Mouse (Mus musculus): ENCODE measurements at regions not wholly inside any gene's neighbourhood (a gene's known extent, or its start where the extent isn't known, plus 50 kb on each side); places are given as distances from the start of the nearest gene placed in this dataset.
A peak's percentile ranks its signal among the peaks of the same experiment; 100 is the strongest.

GRCm38 (mm10) chr11:32136066-32136465 lies 64.0 kb downstream of the Il9r start:
- H3K36me3 ChIP-seq (ENCODE audit: control insufficient read depth, insufficient read depth, low read length, poor library complexity, severe bottlenecking): no peaks in the 10 kb centered on the region
- no peaks in the 10 kb centered on the region; the same call in 1 of the 2 replicates for H3K27me3 ChIP-seq (ENCODE audit: control insufficient read depth, insufficient read depth, low read length, poor library complexity, severe bottlenecking)
- DNase-seq (ENCODE audit: low read depth, low spot score): no peak

- H3K36me3 ChIP-seq (ENCODE audit: control insufficient read depth, insufficient read depth, low read length, poor library complexity, severe bottlenecking): no peaks in the 10 kb centered on the region
- DNase-seq (ENCODE audit: low read depth, low spot score): no peak
- H3K27me3 ChIP-seq (ENCODE audit: control insufficient read depth, insufficient read depth, low read length, poor library complexity, severe bottlenecking): no peaks in the 10 kb centered on the region; the same call in 1 of the 2 replicates
Observed at GRCm38 (mm10) chr11:32133996-32134395, 66.1 kb downstream of the Il9r start.

- DNase-seq (ENCODE audit: low read depth, low spot score): peak; percentile 66
- no peaks in the 10 kb centered on the region for H3K36me3 ChIP-seq (ENCODE audit: control insufficient read depth, insufficient read depth, low read length, poor library complexity, severe bottlenecking)
- no peaks in the 10 kb centered on the region; the same call in 1 of the 2 replicates for H3K27me3 ChIP-seq (ENCODE audit: control insufficient read depth, insufficient read depth, low read length, poor library complexity, severe bottlenecking)
Observed at GRCm38 (mm10) chr11:32132008-32132615, 68.0 kb downstream of the Il9r start.

GRCm38 (mm10) chr11:32128551-32128950 lies 71.5 kb downstream of the Il9r start:
- Histone ChIP-seq H3K27me3 (ENCODE audit: control insufficient read depth, insufficient read depth, low read length, poor library complexity, severe bottlenecking) (no peaks in the 10 kb centered on the region), H3K36me3 (ENCODE audit: control insufficient read depth, insufficient read depth, low read length, poor library complexity, severe bottlenecking) (no peaks in the 10 kb centered on the region)
- DNase-seq (ENCODE audit: low read depth, low spot score): no peak

- Histone ChIP-seq H3K36me3 (ENCODE audit: control insufficient read depth, insufficient read depth, low read length, poor library complexity, severe bottlenecking) (no peaks in the 10 kb centered on the region), H3K27me3 (ENCODE audit: control insufficient read depth, insufficient read depth, low read length, poor library complexity, severe bottlenecking) (no peaks in the 10 kb centered on the region)
- no peak for DNase-seq (ENCODE audit: low read depth, low spot score)
Observed at GRCm38 (mm10) chr11:32128018-32128417, 72.1 kb downstream of the Il9r start.

GRCm38 (mm10) chr11:32127401-32127817 lies 72.7 kb downstream of the Il9r start:
- no peaks in the 10 kb centered on the region for H3K36me3 ChIP-seq (ENCODE audit: control insufficient read depth, insufficient read depth, low read length, poor library complexity, severe bottlenecking)
- H3K27me3 ChIP-seq (ENCODE audit: control insufficient read depth, insufficient read depth, low read length, poor library complexity, severe bottlenecking): no peaks in the 10 kb centered on the region
- DNase-seq (ENCODE audit: low read depth, low spot score): no peak

- no peaks in the 10 kb centered on the region for H3K36me3 ChIP-seq (ENCODE audit: control insufficient read depth, insufficient read depth, low read length, poor library complexity, severe bottlenecking)
- H3K27me3 ChIP-seq (ENCODE audit: control insufficient read depth, insufficient read depth, low read length, poor library complexity, severe bottlenecking): no peaks in the 10 kb centered on the region
- no peak for DNase-seq (ENCODE audit: low read depth, low spot score)
Observed at GRCm38 (mm10) chr11:32126786-32127185, 73.3 kb downstream of the Il9r start.

GRCm38 (mm10) chr11:32126311-32126698 lies 73.8 kb downstream of the Il9r start:
- no peak for DNase-seq (ENCODE audit: low read depth, low spot score)
- Histone ChIP-seq H3K27me3 (ENCODE audit: control insufficient read depth, insufficient read depth, low read length, poor library complexity, severe bottlenecking) (no peaks in the 10 kb centered on the region), H3K36me3 (ENCODE audit: control insufficient read depth, insufficient read depth, low read length, poor library complexity, severe bottlenecking) (no peaks in the 10 kb centered on the region)

- H3K36me3 ChIP-seq (ENCODE audit: control insufficient read depth, insufficient read depth, low read length, poor library complexity, severe bottlenecking): no peaks in the 10 kb centered on the region
Observed at GRCm38 (mm10) chr11:32125586-32126310, 74.3 kb downstream of the Il9r start.

GRCm38 (mm10) chr11:32120596-32120995 lies 79.5 kb downstream of the Il9r start:
- no peaks in the 10 kb centered on the region for H3K36me3 ChIP-seq (ENCODE audit: control insufficient read depth, insufficient read depth, low read length, poor library complexity, severe bottlenecking)
- H3K27me3 ChIP-seq (ENCODE audit: control insufficient read depth, insufficient read depth, low read length, poor library complexity, severe bottlenecking): no peaks in the 10 kb centered on the region

More at GRCm38 (mm10) chr11:32125586-32126310, 74.3 kb downstream of the Il9r start:
- H3K27me3 ChIP-seq (ENCODE audit: control insufficient read depth, insufficient read depth, low read length, poor library complexity, severe bottlenecking): no peaks in the 10 kb centered on the region
- DNase-seq (ENCODE audit: low read depth, low spot score): peak; percentile 26

GRCm38 (mm10) chr11:32118844-32119629 lies 81.0 kb downstream of the Il9r start:
- peak; percentile 31 for DNase-seq (ENCODE audit: low read depth, low spot score)
- H3K27me3 ChIP-seq (ENCODE audit: control insufficient read depth, insufficient read depth, low read length, poor library complexity, severe bottlenecking): no peaks in the 10 kb centered on the region

More at GRCm38 (mm10) chr11:32120596-32120995, 79.5 kb downstream of the Il9r start:
- no peak for DNase-seq (ENCODE audit: low read depth, low spot score)

GRCm38 (mm10) chr11:32117930-32118329 lies 82.1 kb downstream of the Il9r start:
- Histone ChIP-seq H3K36me3 (ENCODE audit: control insufficient read depth, insufficient read depth, low read length, poor library complexity, severe bottlenecking) (no peaks in the 10 kb centered on the region), H3K27me3 (ENCODE audit: control insufficient read depth, insufficient read depth, low read length, poor library complexity, severe bottlenecking) (no peaks in the 10 kb centered on the region)
- no peak for DNase-seq (ENCODE audit: low read depth, low spot score)

More at GRCm38 (mm10) chr11:32118844-32119629, 81.0 kb downstream of the Il9r start:
- H3K36me3 ChIP-seq (ENCODE audit: control insufficient read depth, insufficient read depth, low read length, poor library complexity, severe bottlenecking): no peaks in the 10 kb centered on the region

GRCm38 (mm10) chr11:32113118-32113826 lies 86.8 kb downstream of the Il9r start:
- Histone ChIP-seq H3K36me3 (ENCODE audit: control insufficient read depth, insufficient read depth, low read length, poor library complexity, severe bottlenecking) (no peaks in the 10 kb centered on the region), H3K27me3 (ENCODE audit: control insufficient read depth, insufficient read depth, low read length, poor library complexity, severe bottlenecking) (no peaks in the 10 kb centered on the region)
- no peak for DNase-seq (ENCODE audit: low read depth, low spot score)

GRCm38 (mm10) chr11:32112521-32112920 lies 87.6 kb downstream of the Il9r start:
- no peak for DNase-seq (ENCODE audit: low read depth, low spot score)
- H3K27me3 ChIP-seq (ENCODE audit: control insufficient read depth, insufficient read depth, low read length, poor library complexity, severe bottlenecking): no peaks in the 10 kb centered on the region
- H3K36me3 ChIP-seq (ENCODE audit: control insufficient read depth, insufficient read depth, low read length, poor library complexity, severe bottlenecking): no peaks in the 10 kb centered on the region
